Mouse (Mus musculus): ENCODE data around the gene Cacna1b. TPM values are rescaled to one million over a fixed set of nuclear protein-coding genes. Genes with fewer than 3 reads are reported as not detected.

The Cacna1b gene
- polyA plus RNA-seq, 1 experiment from 2014 or later = 0.47 TPM

GRCm38 (mm10) chr2:24770861-24771260, 7.9 kb upstream of the Cacna1b start:
- H3K4me2 ChIP-seq (replicated peaks; ENCODE audit: low read depth) = no peak overlapping the region
- H3K27ac ChIP-seq (ENCODE audit: low read depth, low read length) = no peak overlapping the region
- H3K4me1 ChIP-seq (replicated peaks; ENCODE audit: control insufficient read depth, insufficient read depth, low read length) = no peaks in the 10 kb centered on the region
- no peak for ATAC-seq
- H3K27me3 ChIP-seq (replicated peaks; ENCODE audit: control insufficient read depth, insufficient read depth, low read length) = no peaks in the 10 kb centered on the region
- 68% methylated on average over 4 of the region's 4 CpGs for WGBS
- H3K36me3 ChIP-seq (ENCODE audit: control insufficient read depth, insufficient read depth) = no peaks in the 10 kb centered on the region
- no peak for TF ChIP-seq CTCF (IDR thresholded peaks at IDR 0.05; ENCODE audit: low read depth)
- H3K4me3 ChIP-seq (ENCODE audit: low read depth, low read length) = no peak overlapping the region
- H3K9me3 ChIP-seq (ENCODE audit: control insufficient read depth) = no peaks in the 10 kb centered on the region
- H3K9ac ChIP-seq (ENCODE audit: low read depth, low read length) = no peak overlapping the region

GRCm38 (mm10) chr2:24762446-24762960, 449 bp downstream of the Cacna1b start:
- H3K27me3 ChIP-seq (replicated peaks; ENCODE audit: control insufficient read depth, insufficient read depth, low read length) = peaks cover 25% of the 10 kb centered on the region; the same call in 1 of the 2 replicates
- no peaks in the 10 kb centered on the region for H3K9me3 ChIP-seq (ENCODE audit: control insufficient read depth)
- H3K9ac ChIP-seq (ENCODE audit: low read depth, low read length) = no peak overlapping the region
- 1% methylated on average over 51 of the region's 52 CpGs for WGBS
- H3K27ac ChIP-seq (ENCODE audit: low read depth, low read length) = no peak overlapping the region
- H3K4me1 ChIP-seq (replicated peaks; ENCODE audit: control insufficient read depth, insufficient read depth, low read length) = peaks cover 8% of the 10 kb centered on the region; the same call in 1 of the 2 replicates
- TF ChIP-seq CTCF (IDR thresholded peaks at IDR 0.05; ENCODE audit: low read depth) = no peak
- peak; percentile 29 for ATAC-seq
- H3K36me3 ChIP-seq (ENCODE audit: control insufficient read depth, insufficient read depth) = no peaks in the 10 kb centered on the region
- H3K4me2 ChIP-seq (replicated peaks; ENCODE audit: low read depth) = peak overlapping the region; percentile 93
- H3K4me3 ChIP-seq (ENCODE audit: low read depth, low read length) = peak overlapping the region; percentile 49

GRCm38 (mm10) chr2:24761923-24762445, 968 bp downstream of the Cacna1b start:
- Histone ChIP-seq H3K27ac (ENCODE audit: low read depth, low read length) (no peak overlapping the region), H3K4me2 (replicated peaks; ENCODE audit: low read depth) (peak overlapping the region; percentile 93), H3K27me3 (replicated peaks; ENCODE audit: control insufficient read depth, insufficient read depth, low read length) (peaks cover 25% of the 10 kb centered on the region; the same call in 1 of the 2 replicates), H3K4me3 (ENCODE audit: low read depth, low read length) (peak overlapping the region; percentile 49), H3K9me3 (ENCODE audit: control insufficient read depth) (no peaks in the 10 kb centered on the region), H3K4me1 (replicated peaks; ENCODE audit: control insufficient read depth, insufficient read depth, low read length) (peaks cover 8% of the 10 kb centered on the region; the same call in 1 of the 2 replicates), H3K36me3 (ENCODE audit: control insufficient read depth, insufficient read depth) (no peaks in the 10 kb centered on the region), H3K9ac (ENCODE audit: low read depth, low read length) (no peak overlapping the region)
- no peak for TF ChIP-seq CTCF (IDR thresholded peaks at IDR 0.05; ENCODE audit: low read depth)
- peak; percentile 48 for ATAC-seq
- WGBS = under 1% methylated on average over 35 of the region's 35 CpGs

- Histone ChIP-seq H3K4me1 (replicated peaks; ENCODE audit: control insufficient read depth, insufficient read depth, low read length) (no peaks in the 10 kb centered on the region), H3K9ac (ENCODE audit: low read depth, low read length) (no peak overlapping the region), H3K36me3 (ENCODE audit: control insufficient read depth, insufficient read depth) (no peaks in the 10 kb centered on the region), H3K4me3 (ENCODE audit: low read depth, low read length) (no peak overlapping the region), H3K9me3 (ENCODE audit: control insufficient read depth) (no peaks in the 10 kb centered on the region), H3K27me3 (replicated peaks; ENCODE audit: control insufficient read depth, insufficient read depth, low read length) (no peaks in the 10 kb centered on the region), H3K27ac (ENCODE audit: low read depth, low read length) (no peak overlapping the region), H3K4me2 (replicated peaks; ENCODE audit: low read depth) (no peak overlapping the region)
- 89% methylated on average over 1 of the region's 1 CpGs for WGBS
- ATAC-seq = no peak
- peak; percentile 79 for TF ChIP-seq CTCF (IDR thresholded peaks at IDR 0.05; ENCODE audit: low read depth)
Observed at GRCm38 (mm10) chr2:24755276-24755675, 7.7 kb downstream of the Cacna1b start.

GRCm38 (mm10) chr2:24752599-24752998, 10.4 kb downstream of the Cacna1b start:
- no peak for TF ChIP-seq CTCF (IDR thresholded peaks at IDR 0.05; ENCODE audit: low read depth)
- ATAC-seq = no peak
- Histone ChIP-seq H3K4me3 (ENCODE audit: low read depth, low read length) (no peak overlapping the region), H3K9ac (ENCODE audit: low read depth, low read length) (no peak overlapping the region), H3K4me1 (replicated peaks; ENCODE audit: control insufficient read depth, insufficient read depth, low read length) (no peaks in the 10 kb centered on the region), H3K27ac (ENCODE audit: low read depth, low read length) (no peak overlapping the region), H3K27me3 (replicated peaks; ENCODE audit: control insufficient read depth, insufficient read depth, low read length) (no peaks in the 10 kb centered on the region), H3K36me3 (ENCODE audit: control insufficient read depth, insufficient read depth) (no peaks in the 10 kb centered on the region), H3K4me2 (replicated peaks; ENCODE audit: low read depth) (no peak overlapping the region), H3K9me3 (ENCODE audit: control insufficient read depth) (no peaks in the 10 kb centered on the region)
- 73% methylated on average over 4 of the region's 4 CpGs for WGBS

GRCm38 (mm10) chr2:24750051-24750450, 12.9 kb downstream of the Cacna1b start:
- H3K4me1 ChIP-seq (replicated peaks; ENCODE audit: control insufficient read depth, insufficient read depth, low read length) = no peaks in the 10 kb centered on the region
- WGBS = 69% methylated on average over 3 of the region's 3 CpGs
- TF ChIP-seq CTCF (IDR thresholded peaks at IDR 0.05; ENCODE audit: low read depth) = no peak
- no peak overlapping the region for H3K27ac ChIP-seq (ENCODE audit: low read depth, low read length)
- H3K4me2 ChIP-seq (replicated peaks; ENCODE audit: low read depth) = no peak overlapping the region
- no peak for ATAC-seq
- H3K9me3 ChIP-seq (ENCODE audit: control insufficient read depth) = no peaks in the 10 kb centered on the region
- H3K9ac ChIP-seq (ENCODE audit: low read depth, low read length) = no peak overlapping the region
- no peaks in the 10 kb centered on the region for H3K27me3 ChIP-seq (replicated peaks; ENCODE audit: control insufficient read depth, insufficient read depth, low read length)
- no peaks in the 10 kb centered on the region for H3K36me3 ChIP-seq (ENCODE audit: control insufficient read depth, insufficient read depth)
- H3K4me3 ChIP-seq (ENCODE audit: low read depth, low read length) = no peak overlapping the region

Measured in intestine, postnatal 0 days (tissue).